Mouse (Mus musculus): Measurements from ENCODE around the gene Luzp4.
"Not testable (repeated sequence)": the region's sequence is repeated elsewhere in the genome, so short reads cannot be mapped to it uniquely, and the experiment has no call there.

Luzp4 gene

DNA sequence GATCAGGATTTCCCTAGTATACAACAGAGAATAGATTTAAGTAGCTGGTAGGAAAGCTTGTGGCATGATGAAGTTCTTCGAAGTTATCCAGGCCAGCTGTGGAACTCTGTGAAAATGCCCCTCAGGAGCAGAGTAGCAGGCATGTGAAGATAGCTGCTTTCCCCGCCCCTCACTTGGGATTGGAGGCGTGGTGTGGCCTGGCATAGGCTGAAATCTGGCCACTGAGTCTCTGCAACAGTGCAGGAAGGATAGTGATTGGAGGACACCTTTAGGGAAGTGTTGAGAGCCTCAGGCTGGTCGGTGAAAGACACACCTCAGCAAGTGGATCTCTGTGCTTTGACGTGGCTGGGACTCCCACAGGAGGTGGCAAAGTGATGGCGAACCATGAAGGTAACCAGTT lies at the start of gene Luzp4:
Luzp4 (plus strand) TSS at position 301 of the 400 bp plus-strand sequence.
- not testable (repeated sequence) for DNase-seq

DNA sequence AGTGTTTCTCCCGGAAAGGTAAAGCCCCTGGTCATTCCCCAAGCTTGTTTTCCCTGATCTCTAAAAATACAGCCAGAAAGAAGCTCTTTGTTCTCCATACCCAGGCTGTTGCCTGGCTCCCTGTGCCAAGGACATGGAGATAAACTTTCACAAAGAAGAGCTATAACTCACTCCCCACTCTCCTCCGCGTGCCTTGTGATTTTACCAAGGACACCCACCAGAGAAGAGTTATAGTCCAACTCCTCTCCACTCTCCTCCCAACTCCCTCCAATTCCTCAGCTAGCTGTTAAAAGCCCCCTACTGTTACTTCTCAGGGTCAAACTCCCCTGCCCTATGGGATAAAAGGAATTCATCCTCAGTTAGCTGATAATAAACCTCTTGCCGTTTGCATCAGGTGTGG lies 15.6 kb upstream of the Luzp4 start:
- DNase-seq: not testable (repeated sequence)

All from B cell, adult 2 months (primary cell).